Mouse (Mus musculus): ENCODE data around the gene Wnt5b. TPM values are rescaled to one million over a fixed set of nuclear protein-coding genes. Genes with fewer than 3 reads are reported as not detected.

Gene Wnt5b
- total and polyA plus RNA-seq, 3 experiments: 0.04 TPM; not detected in 2

DNA sequence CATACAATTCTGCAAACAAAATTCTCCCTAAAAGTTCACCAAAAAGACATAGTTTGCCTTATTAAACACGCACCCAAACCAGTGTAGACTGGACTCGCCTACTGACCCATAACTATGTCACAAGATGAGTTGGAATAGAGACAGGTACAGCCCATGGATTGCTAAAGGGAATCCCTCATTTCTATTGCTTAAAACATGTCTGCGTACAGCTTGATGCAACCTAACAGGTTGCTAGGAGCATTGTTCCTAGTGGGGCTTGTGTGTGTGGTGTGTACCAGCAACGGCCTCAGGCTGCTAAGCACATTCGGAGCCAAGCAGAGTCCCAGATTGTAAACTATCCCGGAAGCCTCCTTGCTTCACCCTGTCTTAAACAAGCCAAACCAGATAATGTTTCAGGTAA, 127.5 kb downstream of the Wnt5b start:
- Histone ChIP-seq H3K9me3 (replicated peaks; ENCODE audit: insufficient read depth, low read length) (no peaks in the 10 kb centered on the region), H3K4me1 (ENCODE audit: control insufficient read depth in 1 of 2, insufficient read depth in 2 of 2, low read length in 2 of 2) (peaks cover 4 to 5% of the 10 kb centered on the region in 2 experiments; a peak in 2 of 4 replicates), H3K79me2 (ENCODE audit: control insufficient read depth, insufficient read depth, low read length, poor library complexity) (no peaks in the 10 kb centered on the region), H3K27ac (ENCODE audit: control insufficient read depth, low read depth, low read length) (no peak overlapping the region), H3K27me3 (ENCODE audit: control insufficient read depth in 1 of 2, insufficient read depth in 2 of 2, low read length in 2 of 2) (no peaks in the 10 kb centered on the region; a peak in 1 of 4 replicates), H3K9ac (ENCODE audit: control insufficient read depth, low read depth, low read length, poor library complexity, severe bottlenecking) (no peak overlapping the region), H3K4me3 (ENCODE audit: control insufficient read depth in 1 of 2, insufficient read depth in 1 of 2, low read depth in 2 of 2, low read length in 2 of 2) (peak overlapping the region in 1 of 2 experiments; percentile 94; a peak in 2 of 4 replicates), H3K36me3 (ENCODE audit: control insufficient read depth in 1 of 2, insufficient read depth in 2 of 2, low read length in 2 of 2) (peaks cover 0 to 4% of the 10 kb centered on the region in 2 experiments; a peak in 1 of 4 replicates)
- DNase-seq (ENCODE audit: low read depth, low spot score): peak; percentile 9
- TF ChIP-seq SIN3A (IDR thresholded peaks at IDR 0.05; ENCODE audit: low read length) (no peak), POLR2AphosphoS5 (IDR thresholded peaks at IDR 0.05; ENCODE audit: borderline replicate concordance, low read depth, low read length) (no peak), CHD1 (IDR thresholded peaks at IDR 0.05; ENCODE audit: low read depth, low read length) (no peak), MYC (IDR thresholded peaks at IDR 0.05; ENCODE audit: low read depth, low read length) (no peak), CHD2 (IDR thresholded peaks at IDR 0.05; ENCODE audit: low read length) (no peak), UBTF (IDR thresholded peaks at IDR 0.05; ENCODE audit: borderline replicate concordance, insufficient read depth, low read depth, low read length) (no peak), POLR2A (IDR thresholded peaks at IDR 0.05; ENCODE audit: control insufficient read depth in 1 of 2, insufficient read depth in 1 of 2, low read depth in 1 of 2, low read length in 2 of 2, poor library complexity in 1 of 2) (no peak), TAL1 (IDR thresholded peaks at IDR 0.05; ENCODE audit: low read length) (no peak), ZMIZ1 (IDR thresholded peaks at IDR 0.05; ENCODE audit: low read depth, low read length) (no peak), ZNF384 (IDR thresholded peaks at IDR 0.05; ENCODE audit: low read depth, low read length) (no peak), TCF12 (IDR thresholded peaks at IDR 0.05; ENCODE audit: low read depth, low read length) (no peak), NELFE (IDR thresholded peaks at IDR 0.05; ENCODE audit: low read depth, low read length) (no peak), ZC3H11A (IDR thresholded peaks at IDR 0.05; ENCODE audit: low read depth, low read length) (no peak), JUND (IDR thresholded peaks at IDR 0.05; ENCODE audit: low read depth, low read length) (no peak), NRF1 (IDR thresholded peaks at IDR 0.05; ENCODE audit: insufficient read depth, low read depth, low read length, poor library complexity, severe bottlenecking) (no peak), RCOR1 (IDR thresholded peaks at IDR 0.05; ENCODE audit: low read depth, low read length) (no peak), TBP (IDR thresholded peaks at IDR 0.05; ENCODE audit: low read depth, low read length) (no peak), EP300 (IDR thresholded peaks at IDR 0.05; ENCODE audit: low read depth in 1 of 2, low read length in 2 of 2) (no peak), USF1 (IDR thresholded peaks at IDR 0.05; ENCODE audit: low read depth, low read length) (no peak), MYB (IDR thresholded peaks at IDR 0.05; ENCODE audit: low read depth, low read length) (no peak)
